Mouse (Mus musculus) midbrain, embryonic 13.5 days (tissue): Measurements from ENCODE around the gene Leprot. TPM values are rescaled to one million over a fixed set of nuclear protein-coding genes. Genes with fewer than 3 reads are reported as not detected.

ENCODE experiments used
- ATAC-seq: fragments of 200-750 bp; cut with Nextera tagmentation; 2 replicates; pipeline ENCODE4 v1.8.0; 2017; ENCODE audit warnings: mild to moderate bottlenecking, moderate TSS enrichment, moderate library complexity
- H3K27ac ChIP-seq: fragments of 300-500 bp; sonication (generic); 2 replicates; pipeline ENCODE4 v1.5.1; 2015; ENCODE audit warnings: inconsistent platforms, mild to moderate bottlenecking, moderate library complexity
- H3K27me3 ChIP-seq: fragments of 300-500 bp; sonication (generic); 2 replicates; pipeline ENCODE4 v1.6.1; 2015; ENCODE audit warnings: mild to moderate bottlenecking, inconsistent platforms
- H3K36me3 ChIP-seq: fragments of 300-500 bp; sonication (generic); 2 replicates; pipeline ENCODE4 v1.6.1; 2015; ENCODE audit warnings: mild to moderate bottlenecking, inconsistent platforms
- H3K4me1 ChIP-seq: fragments of 300-500 bp; sonication (generic); replicated peaks from 2 replicates; pipeline ENCODE4 v1.6.1; 2015; ENCODE audit warnings: inconsistent platforms
- H3K4me2 ChIP-seq: fragments of 300-500 bp; sonication (generic); replicated peaks from 2 replicates; pipeline ENCODE4 v1.6.1; 2015; ENCODE audit warnings: moderate library complexity, mild to moderate bottlenecking, inconsistent platforms
- H3K4me3 ChIP-seq: fragments of 300-500 bp; sonication (generic); replicated peaks from 2 replicates; pipeline ENCODE4 v1.5.1; 2015; ENCODE audit warnings: mild to moderate bottlenecking, inconsistent platforms
- H3K9ac ChIP-seq: fragments of 300-500 bp; sonication (generic); replicated peaks from 2 replicates; pipeline ENCODE4 v1.6.1; 2015; ENCODE audit warnings: mild to moderate bottlenecking, inconsistent platforms
- H3K9me3 ChIP-seq: fragments of 300-500 bp; sonication (generic); 2 replicates; pipeline ENCODE4 v1.6.1; 2016; ENCODE audit warnings: mild to moderate bottlenecking, inconsistent platforms
- WGBS: fragments of 180-500 bp; shearing (Covaris S2); methylation state at CpG from one replicate; pipeline ENCODE4 v1.1.7; 2015; 5-methylcytosine and 5-hydroxymethylcytosine counted together
- polyA plus RNA-seq: library from polyadenylated mRNA; unstranded; fragments of >200 nt; fragmentation: Nextera tagmentation; extraction: Ambion mirVana; gene quantifications from 2 replicates; pipeline ENCODE4 v1.2.1, GENCODE M21; 2015

Leprot gene
- polyA plus RNA-seq, 1 experiment from 2014 or later = 94.2 TPM

DNA sequence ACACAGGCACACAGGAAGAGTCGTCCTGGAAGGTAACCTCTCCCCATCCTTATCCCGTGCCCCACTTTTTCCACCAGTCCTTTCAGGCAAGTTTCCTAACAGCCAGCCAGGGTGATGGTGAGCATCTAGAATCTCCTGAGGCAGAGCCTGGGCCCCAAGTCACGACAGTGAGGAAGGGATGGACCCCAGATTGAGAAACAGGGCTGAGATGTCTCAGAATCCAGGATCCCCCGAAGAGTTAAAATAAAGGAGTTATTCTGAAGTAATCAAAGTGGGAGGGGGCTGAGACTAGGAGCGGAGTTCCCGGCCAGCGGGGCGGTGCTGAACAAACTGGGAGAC, 692 bp upstream of the Leprot start:
- peak overlapping the region; percentile 52 for H3K4me2 ChIP-seq
- 0% methylated on average over 8 of the region's 8 CpGs for WGBS

DNA sequence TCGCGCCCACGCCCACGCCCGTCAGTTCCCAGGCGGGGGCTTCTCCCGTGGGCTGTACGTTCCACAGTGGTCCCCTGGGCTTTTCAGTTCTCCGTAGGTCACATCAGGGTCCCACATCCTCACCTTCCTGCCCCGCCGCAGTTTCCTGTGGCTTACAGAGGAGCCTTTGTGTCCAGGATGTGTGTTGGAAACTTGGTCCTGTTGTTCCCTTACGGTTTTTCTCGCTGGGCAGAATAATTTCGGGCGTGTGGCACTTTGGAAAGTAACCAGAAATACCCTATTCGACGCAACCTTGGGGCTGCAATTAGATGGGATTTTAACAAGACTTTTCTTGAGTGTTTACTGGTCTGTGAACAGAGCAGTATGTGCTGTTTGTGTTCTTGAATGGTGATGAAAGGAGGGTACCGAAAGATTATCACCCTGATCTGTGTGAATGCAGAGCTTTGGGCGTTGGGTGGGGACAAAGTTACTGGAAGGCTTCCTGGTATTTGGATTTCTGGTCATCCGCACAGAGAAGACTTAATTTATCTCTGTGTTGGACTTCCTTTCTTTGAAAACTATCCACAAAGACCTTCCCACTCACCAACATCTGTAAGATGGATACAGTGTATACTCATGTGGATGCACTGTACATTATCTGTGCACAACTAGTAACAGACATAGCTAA, 591 bp downstream of the Leprot start:
- Histone ChIP-seq H3K9me3 (no peaks in the 10 kb centered on the region), H3K4me1 (peaks cover 21% of the 10 kb centered on the region), H3K4me2 (peak overlapping the region; percentile 56), H3K27ac (peak overlapping the region; percentile 91), H3K36me3 (no peaks in the 10 kb centered on the region), H3K4me3 (peak overlapping the region; percentile 83), H3K9ac (peak overlapping the region; percentile 88), H3K27me3 (no peaks in the 10 kb centered on the region)
- 2% methylated on average over 20 of the region's 20 CpGs for WGBS
- ATAC-seq = no peak

More for the DNA sequence above, 692 bp upstream of the Leprot start:
- no peak; the same call in 1 of the 2 replicates for ATAC-seq
- Histone ChIP-seq H3K4me1 (peaks cover 21% of the 10 kb centered on the region), H3K36me3 (0 out of 2 replicates have a peak, but pooled peaks cover 5% of the 10 kb centered on the region), H3K27me3 (no peaks in the 10 kb centered on the region), H3K9ac (peak overlapping the region; percentile 33; the same call in 1 of the 2 replicates), H3K27ac (no peak overlapping the region; the same call in 1 of the 2 replicates), H3K9me3 (no peaks in the 10 kb centered on the region), H3K4me3 (peak overlapping the region; percentile 83)

DNA sequence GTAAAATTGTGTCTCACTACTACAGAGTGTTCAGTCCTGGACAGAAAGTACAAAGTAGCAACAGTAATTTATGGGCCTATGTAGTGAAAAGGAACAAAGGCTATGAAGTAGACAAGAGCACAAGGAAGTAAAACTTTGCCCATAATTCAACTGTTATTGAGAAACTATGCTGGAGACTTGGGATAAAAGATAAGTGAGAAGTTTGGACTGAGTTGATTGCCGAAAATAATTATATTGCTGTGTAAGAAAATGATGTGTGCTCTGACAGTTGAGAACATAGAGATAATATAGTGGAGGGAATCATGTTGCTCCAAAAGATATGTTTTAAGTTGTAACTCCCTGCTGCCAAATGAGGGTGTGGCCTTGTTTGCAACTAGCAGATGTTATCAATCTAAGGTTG, 1.2 kb downstream of the Leprot start:
- ATAC-seq = no peak

DNA sequence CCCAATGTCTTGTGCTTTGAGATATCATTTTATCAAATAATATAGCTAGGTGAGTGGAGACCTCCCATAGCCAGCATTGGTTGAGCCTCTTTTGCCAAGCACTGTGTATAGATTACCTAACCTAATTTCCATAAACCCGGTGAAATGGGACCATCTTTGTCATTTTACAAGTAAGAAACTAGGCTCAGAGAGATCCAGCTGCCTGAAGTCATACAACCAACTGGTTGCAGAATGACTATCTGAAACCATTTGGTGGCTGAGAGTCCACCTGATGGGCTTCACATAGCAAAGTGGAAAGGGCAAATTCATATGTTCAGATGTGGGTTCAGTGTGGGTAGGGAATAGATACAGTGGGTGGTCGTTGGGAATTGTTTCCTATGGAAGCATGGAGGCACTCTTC, 3.4 kb downstream of the Leprot start:
- H3K4me3 ChIP-seq = no peak overlapping the region
- no peak overlapping the region for H3K9ac ChIP-seq
- no peak for ATAC-seq
- H3K36me3 ChIP-seq = 0 out of 2 replicates have a peak, but pooled peaks cover 7% of the 10 kb centered on the region
- H3K27ac ChIP-seq = no peak overlapping the region
- no peaks in the 10 kb centered on the region for H3K9me3 ChIP-seq
- no peak overlapping the region for H3K4me2 ChIP-seq
- 97% methylated on average over 2 of the region's 2 CpGs for WGBS
- peaks cover 21% of the 10 kb centered on the region for H3K4me1 ChIP-seq
- H3K27me3 ChIP-seq = no peaks in the 10 kb centered on the region

More for the DNA sequence above, 1.2 kb downstream of the Leprot start:
- peak overlapping the region; percentile 88; the same call in 1 of the 2 replicates for H3K9ac ChIP-seq
- no peaks in the 10 kb centered on the region for H3K9me3 ChIP-seq
- peaks cover 21% of the 10 kb centered on the region for H3K4me1 ChIP-seq
- 0 out of 2 replicates have a peak, but pooled peaks cover 4% of the 10 kb centered on the region for H3K36me3 ChIP-seq
- 85% methylated on average over 1 of the region's 1 CpGs for WGBS
- peak overlapping the region; percentile 56 for H3K4me2 ChIP-seq
- H3K27ac ChIP-seq = no peak overlapping the region
- no peaks in the 10 kb centered on the region for H3K27me3 ChIP-seq
- peak overlapping the region; percentile 83 for H3K4me3 ChIP-seq

DNA sequence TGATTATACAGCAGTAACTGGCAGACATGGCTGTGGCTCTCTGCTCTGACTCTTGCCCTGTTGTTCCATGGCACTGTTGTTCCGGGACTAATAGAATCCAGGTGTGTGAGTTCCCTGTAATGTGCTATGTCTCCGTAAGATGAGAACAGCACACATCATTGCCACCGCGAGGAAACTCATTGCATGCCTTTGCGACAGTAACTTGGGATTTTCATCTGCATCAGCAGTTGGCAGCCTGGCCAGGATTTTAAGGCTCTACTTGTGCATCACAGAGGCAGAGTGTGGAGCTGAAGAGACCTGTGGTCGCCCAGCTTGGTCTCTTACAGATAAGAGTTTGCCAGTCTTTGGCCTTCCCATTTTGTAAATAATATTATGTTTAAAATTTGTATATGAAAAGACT, 6.7 kb downstream of the Leprot start:
- no peaks in the 10 kb centered on the region for H3K27me3 ChIP-seq
- H3K4me2 ChIP-seq = no peak overlapping the region
- no peak overlapping the region for H3K9ac ChIP-seq
- H3K9me3 ChIP-seq = no peaks in the 10 kb centered on the region
- H3K4me1 ChIP-seq = peaks cover 5% of the 10 kb centered on the region
- H3K27ac ChIP-seq = no peak overlapping the region
- no peak overlapping the region for H3K4me3 ChIP-seq
- peaks cover 19% of the 10 kb centered on the region for H3K36me3 ChIP-seq
- 92% methylated on average over 6 of the region's 6 CpGs for WGBS
- ATAC-seq = no peak

DNA sequence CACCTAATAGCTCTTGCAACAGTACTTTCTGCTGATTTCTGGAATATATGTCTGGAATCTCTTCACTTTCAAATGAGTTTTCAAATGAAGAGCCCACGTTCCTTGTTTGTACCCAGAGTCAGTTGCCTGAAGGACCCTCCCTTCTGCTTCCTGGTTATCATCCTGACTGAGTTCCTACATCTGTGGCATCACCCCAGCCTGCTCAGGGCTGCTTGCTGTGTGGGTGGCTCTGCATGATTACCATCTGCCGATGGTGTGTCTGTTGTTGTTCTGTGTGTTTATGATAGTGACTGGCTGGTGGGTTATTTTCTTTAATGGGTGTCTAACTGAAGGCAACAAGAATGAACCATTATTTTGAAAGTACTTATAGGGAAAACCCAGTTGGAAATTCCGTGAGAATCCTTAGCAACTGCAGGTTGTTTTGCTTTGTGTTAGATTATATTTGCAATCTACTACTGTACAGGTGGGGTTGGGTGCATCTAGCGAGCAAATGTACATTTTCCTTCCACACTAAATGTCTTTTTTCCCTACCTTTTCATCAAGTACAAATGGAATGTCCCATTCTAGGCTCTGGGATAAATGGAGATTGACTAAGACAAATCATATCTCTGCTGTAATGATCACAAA, 7.4 kb downstream of the Leprot start:
- H3K9ac ChIP-seq = no peak overlapping the region
- no peak overlapping the region for H3K4me3 ChIP-seq
- no peak overlapping the region for H3K4me2 ChIP-seq
- no peaks in the 10 kb centered on the region; the same call in 1 of the 2 replicates for H3K4me1 ChIP-seq
- no peaks in the 10 kb centered on the region for H3K9me3 ChIP-seq
- H3K27ac ChIP-seq = no peak overlapping the region
- H3K27me3 ChIP-seq = no peaks in the 10 kb centered on the region
- ATAC-seq = no peak
- 86% methylated on average over 4 of the region's 4 CpGs for WGBS
- peaks cover 25% of the 10 kb centered on the region for H3K36me3 ChIP-seq

DNA sequence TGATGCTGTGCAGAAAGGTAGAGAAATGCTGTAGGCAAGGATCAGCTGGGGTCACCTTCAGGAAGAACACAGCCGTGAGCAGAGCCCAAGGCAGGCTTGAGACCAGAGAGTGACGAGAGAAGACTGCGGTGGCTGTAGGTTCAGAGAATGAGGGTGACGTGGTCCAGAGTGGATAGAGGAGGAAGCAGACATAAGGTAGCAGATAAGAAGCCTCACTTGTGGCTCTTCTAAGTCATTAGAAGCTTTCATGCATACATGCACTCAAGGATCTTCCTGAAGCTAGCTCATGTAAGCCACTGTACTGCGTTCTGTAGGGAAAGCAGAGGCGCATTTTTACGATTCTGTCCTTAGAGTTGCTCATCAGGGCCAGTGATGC, 7.9 kb downstream of the Leprot start:
- Histone ChIP-seq H3K9ac (no peak overlapping the region), H3K27me3 (no peaks in the 10 kb centered on the region), H3K27ac (no peak overlapping the region), H3K36me3 (peaks cover 28% of the 10 kb centered on the region), H3K9me3 (no peaks in the 10 kb centered on the region), H3K4me3 (no peak overlapping the region), H3K4me1 (no peaks in the 10 kb centered on the region; the same call in 1 of the 2 replicates), H3K4me2 (no peak overlapping the region)
- 91% methylated on average over 7 of the region's 7 CpGs for WGBS
- no peak for ATAC-seq

DNA sequence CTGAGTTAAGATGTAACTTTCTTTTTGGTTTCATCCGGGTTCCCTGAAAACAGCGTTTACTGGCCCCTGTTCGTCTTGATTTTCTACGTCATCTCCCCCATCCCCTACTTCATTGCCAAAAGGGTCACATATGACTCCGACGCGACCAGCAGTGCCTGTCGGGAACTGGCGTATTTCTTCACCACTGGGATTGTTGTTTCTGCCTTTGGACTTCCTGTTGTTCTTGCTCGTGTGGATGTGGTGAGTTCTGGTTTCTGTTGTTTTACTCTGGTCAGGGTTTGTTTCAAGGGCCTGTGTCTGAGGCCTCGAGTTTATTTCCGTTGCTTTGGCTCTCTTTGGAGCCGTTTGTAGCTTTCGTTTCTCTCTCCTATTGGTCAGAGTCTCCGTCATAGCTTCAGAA, 8.5 kb downstream of the Leprot start:
- H3K36me3 ChIP-seq = peaks cover 33% of the 10 kb centered on the region
- no peak overlapping the region for H3K4me2 ChIP-seq
- no peak for ATAC-seq
- 88% methylated on average over 15 of the region's 15 CpGs for WGBS
- no peak overlapping the region for H3K4me3 ChIP-seq
- H3K9me3 ChIP-seq = no peaks in the 10 kb centered on the region
- H3K27ac ChIP-seq = no peak overlapping the region
- H3K27me3 ChIP-seq = no peaks in the 10 kb centered on the region
- H3K9ac ChIP-seq = no peak overlapping the region
- H3K4me1 ChIP-seq = no peaks in the 10 kb centered on the region

DNA sequence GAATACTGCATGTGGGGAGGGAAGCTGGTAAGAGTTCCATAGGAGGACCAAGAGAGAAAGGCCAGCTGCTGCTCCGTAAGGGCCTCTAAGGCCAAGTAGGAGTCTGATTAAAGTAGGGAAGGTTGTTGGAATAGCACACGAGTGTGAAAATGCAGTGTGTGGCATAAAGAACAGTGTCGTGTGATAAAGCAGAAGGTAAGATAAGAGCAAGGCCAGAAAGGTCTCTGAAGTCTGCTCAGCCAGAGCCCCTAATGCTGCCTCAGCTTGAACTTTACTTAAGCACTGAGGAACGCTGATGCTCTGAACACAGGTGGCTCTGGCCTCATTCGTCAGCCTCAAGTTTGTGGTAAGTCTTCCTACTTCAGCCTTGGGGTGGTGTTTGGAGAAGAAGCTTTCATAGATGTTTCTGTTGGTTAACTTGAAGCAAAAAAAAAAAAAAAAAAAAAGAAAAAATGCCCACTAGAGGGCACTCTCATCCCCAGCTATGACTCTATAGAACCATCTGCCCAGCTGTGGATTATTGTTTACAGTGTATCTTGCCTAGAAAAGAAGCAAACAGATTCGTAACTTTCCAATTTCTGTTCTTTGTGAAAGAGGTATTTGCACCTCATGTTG, 9.5 kb downstream of the Leprot start:
- H3K4me2 ChIP-seq = no peak overlapping the region
- no peak overlapping the region for H3K27ac ChIP-seq
- no peak overlapping the region for H3K9ac ChIP-seq
- no peaks in the 10 kb centered on the region for H3K9me3 ChIP-seq
- no peaks in the 10 kb centered on the region for H3K4me1 ChIP-seq
- WGBS = 59% methylated on average over 6 of the region's 6 CpGs
- H3K36me3 ChIP-seq = peaks cover 43% of the 10 kb centered on the region
- ATAC-seq = 0 out of 2 replicates have a peak, but pooled peaks have one; percentile 34
- H3K4me3 ChIP-seq = no peak overlapping the region
- H3K27me3 ChIP-seq = no peaks in the 10 kb centered on the region

DNA sequence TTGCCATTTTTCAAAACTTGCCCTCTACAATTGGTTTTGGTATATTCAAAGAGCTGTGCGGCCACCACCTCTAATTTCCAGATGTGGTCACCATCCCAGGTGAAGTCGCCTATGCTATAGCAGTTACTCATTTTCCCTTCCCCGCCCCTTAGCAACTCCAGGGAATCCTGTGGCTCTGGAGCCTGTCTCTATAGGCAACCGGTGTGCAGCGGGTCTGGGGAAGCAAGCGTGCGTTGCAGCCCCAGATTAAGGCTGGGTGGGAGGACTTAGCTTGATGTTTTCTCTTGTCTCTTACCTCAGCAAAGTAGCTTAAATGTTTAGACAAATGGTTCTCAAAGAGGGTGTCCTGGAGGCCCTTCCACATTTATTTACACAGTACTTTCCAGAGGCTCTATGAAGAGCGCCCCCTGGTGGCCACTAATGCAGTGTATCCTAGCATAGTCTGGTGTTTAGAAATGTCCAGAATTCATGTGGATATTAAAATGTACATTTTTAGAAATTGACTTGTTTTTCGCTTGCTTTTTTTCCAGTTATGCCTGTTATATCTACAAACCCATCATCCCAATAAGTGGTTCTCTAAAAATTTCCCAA, 16.7 kb downstream of the Leprot start:
- no peaks in the 10 kb centered on the region for H3K9me3 ChIP-seq
- ATAC-seq = 0 out of 2 replicates have a peak, but pooled peaks have one; percentile 55
- WGBS = 63% methylated on average over 9 of the region's 9 CpGs

DNA sequence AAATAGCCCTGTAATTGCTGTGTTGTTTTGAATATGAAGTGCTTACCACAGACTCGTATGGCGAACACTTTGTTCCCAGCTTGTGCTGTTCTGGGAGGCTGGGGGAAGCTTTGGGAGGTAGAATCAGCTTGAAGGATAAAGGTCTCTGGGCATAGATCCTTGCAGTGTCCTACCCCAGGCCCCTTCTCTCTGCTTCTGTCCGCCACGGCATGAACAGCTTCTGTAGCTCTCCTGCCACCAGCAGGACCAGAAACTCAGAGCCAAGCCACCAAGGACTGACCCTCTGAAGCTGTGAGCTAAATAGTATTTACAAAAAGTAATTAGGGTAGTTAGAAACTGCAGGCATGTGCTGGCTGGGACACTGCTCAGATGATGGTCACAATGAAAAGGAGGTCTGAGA, 17.2 kb downstream of the Leprot start:
- Histone ChIP-seq H3K4me3 (no peak overlapping the region), H3K27ac (no peak overlapping the region), H3K4me2 (no peak overlapping the region), H3K9ac (no peak overlapping the region), H3K36me3 (peaks cover 35% of the 10 kb centered on the region), H3K27me3 (no peaks in the 10 kb centered on the region), H3K9me3 (no peaks in the 10 kb centered on the region), H3K4me1 (no peaks in the 10 kb centered on the region; the same call in 1 of the 2 replicates)
- no peak for ATAC-seq
- WGBS = 89% methylated on average over 4 of the region's 4 CpGs

More for the DNA sequence above, 16.7 kb downstream of the Leprot start:
- Histone ChIP-seq H3K4me2 (no peak overlapping the region), H3K4me1 (no peaks in the 10 kb centered on the region; the same call in 1 of the 2 replicates), H3K27ac (no peak overlapping the region), H3K4me3 (no peak overlapping the region), H3K9ac (no peak overlapping the region), H3K36me3 (peaks cover 40% of the 10 kb centered on the region), H3K27me3 (no peaks in the 10 kb centered on the region)

DNA sequence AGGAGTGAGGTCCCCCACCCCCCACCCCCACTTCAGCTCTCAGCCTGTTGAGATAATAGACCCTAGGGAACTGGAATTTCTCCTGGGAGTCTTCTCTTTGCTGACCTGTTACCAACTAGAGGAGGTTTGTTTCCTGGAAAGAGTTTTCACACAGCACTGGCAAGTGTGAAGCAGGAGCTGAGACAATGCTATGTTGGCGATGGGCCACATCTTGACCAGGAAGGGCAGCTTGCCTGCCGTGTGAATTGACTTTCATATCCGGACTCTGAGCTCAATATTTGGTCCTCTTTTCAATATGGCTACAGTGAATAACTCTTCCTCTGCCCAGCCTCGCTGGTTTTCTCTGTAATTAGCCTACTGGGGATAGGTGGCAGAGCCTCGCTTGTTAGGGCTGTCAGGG, 21.6 kb downstream of the Leprot start:
- WGBS = 71% methylated on average over 5 of the region's 5 CpGs
- no peaks in the 10 kb centered on the region for H3K36me3 ChIP-seq
- ATAC-seq = no peak
- H3K9ac ChIP-seq = no peak overlapping the region
- H3K27ac ChIP-seq = no peak overlapping the region
- H3K27me3 ChIP-seq = no peaks in the 10 kb centered on the region
- no peak overlapping the region for H3K4me3 ChIP-seq
- H3K9me3 ChIP-seq = no peaks in the 10 kb centered on the region
- no peak overlapping the region for H3K4me2 ChIP-seq
- H3K4me1 ChIP-seq = no peaks in the 10 kb centered on the region; the same call in 1 of the 2 replicates
